Mouse (Mus musculus): Measurements from ENCODE around the gene Chpf. TPM values are rescaled to one million over a fixed set of nuclear protein-coding genes. Genes with fewer than 3 reads are reported as not detected.

Gene Chpf
- polyA plus RNA-seq, 1 experiment from 2014 or later = 44.7 TPM

- 88% methylated on average over 15 of the region's 15 CpGs for WGBS
- Histone ChIP-seq H3K4me1 (ENCODE audit: control insufficient read depth, insufficient read depth, low read length) (peaks cover 51% of the 10 kb centered on the region), H3K9me3 (ENCODE audit: control insufficient read depth, low read length) (no peaks in the 10 kb centered on the region), H3K9ac (replicated peaks; ENCODE audit: low read depth, low read length) (no peak overlapping the region), H3K4me2 (ENCODE audit: low read depth, low read length) (no peak overlapping the region), H3K27me3 (ENCODE audit: control insufficient read depth, insufficient read depth, low read length) (no peaks in the 10 kb centered on the region), H3K27ac (ENCODE audit: low read depth, low read length) (0 out of 2 replicates have a peak overlapping the region, but pooled peaks have one; percentile 80), H3K4me3 (ENCODE audit: low read depth, low read length) (no peak overlapping the region), H3K36me3 (ENCODE audit: control insufficient read depth, insufficient read depth, low read length) (no peaks in the 10 kb centered on the region)
- no peak for ATAC-seq (ENCODE audit: low read depth)
Observed at GRCm38 (mm10) chr1:75441471-75441996, 37.6 kb downstream of the Chpf start.

- H3K4me2 ChIP-seq (ENCODE audit: low read depth, low read length) = no peak overlapping the region
- H3K27me3 ChIP-seq (ENCODE audit: control insufficient read depth, insufficient read depth, low read length) = no peaks in the 10 kb centered on the region
- no peak for ATAC-seq (ENCODE audit: low read depth)
- H3K36me3 ChIP-seq (ENCODE audit: control insufficient read depth, insufficient read depth, low read length) = no peaks in the 10 kb centered on the region
- 79% methylated on average over 7 of the region's 7 CpGs for WGBS
- H3K4me1 ChIP-seq (ENCODE audit: control insufficient read depth, insufficient read depth, low read length) = peaks cover 46% of the 10 kb centered on the region
- H3K9ac ChIP-seq (replicated peaks; ENCODE audit: low read depth, low read length) = no peak overlapping the region
- no peaks in the 10 kb centered on the region for H3K9me3 ChIP-seq (ENCODE audit: control insufficient read depth, low read length)
- H3K27ac ChIP-seq (ENCODE audit: low read depth, low read length) = no peak overlapping the region
- no peak overlapping the region for H3K4me3 ChIP-seq (ENCODE audit: low read depth, low read length)
Observed at GRCm38 (mm10) chr1:75440661-75441060, 38.4 kb downstream of the Chpf start.

- no peak overlapping the region for H3K4me2 ChIP-seq (ENCODE audit: low read depth, low read length)
- H3K4me1 ChIP-seq (ENCODE audit: control insufficient read depth, insufficient read depth, low read length) = peaks cover 27% of the 10 kb centered on the region
- no peaks in the 10 kb centered on the region for H3K27me3 ChIP-seq (ENCODE audit: control insufficient read depth, insufficient read depth, low read length)
- 77% methylated on average over 8 of the region's 9 CpGs for WGBS
- no peak overlapping the region for H3K4me3 ChIP-seq (ENCODE audit: low read depth, low read length)
- no peak overlapping the region for H3K27ac ChIP-seq (ENCODE audit: low read depth, low read length)
- no peaks in the 10 kb centered on the region for H3K36me3 ChIP-seq (ENCODE audit: control insufficient read depth, insufficient read depth, low read length)
- ATAC-seq (ENCODE audit: low read depth) = no peak
- no peak overlapping the region for H3K9ac ChIP-seq (replicated peaks; ENCODE audit: low read depth, low read length)
- H3K9me3 ChIP-seq (ENCODE audit: control insufficient read depth, low read length) = no peaks in the 10 kb centered on the region
Observed at GRCm38 (mm10) chr1:75438782-75439181, 40.3 kb downstream of the Chpf start.

GRCm38 (mm10) chr1:75435475-75436328 lies 43.4 kb downstream of the Chpf start, which contains the start of gene Gmppa:
Gene Gmppa (plus strand): TSS chr1:75435930.
- H3K4me1 ChIP-seq (ENCODE audit: control insufficient read depth, insufficient read depth, low read length) = peaks cover 11% of the 10 kb centered on the region
- WGBS = 7% methylated on average over 28 of the region's 28 CpGs
- ATAC-seq (ENCODE audit: low read depth) = peak; percentile 91

GRCm38 (mm10) chr1:75425796-75426471 lies 53.2 kb downstream of the Chpf start:
- Histone ChIP-seq H3K4me1 (ENCODE audit: control insufficient read depth, insufficient read depth, low read length) (peaks cover 12% of the 10 kb centered on the region), H3K4me3 (ENCODE audit: low read depth, low read length) (no peak overlapping the region), H3K4me2 (ENCODE audit: low read depth, low read length) (no peak overlapping the region), H3K9ac (replicated peaks; ENCODE audit: low read depth, low read length) (no peak overlapping the region), H3K27me3 (ENCODE audit: control insufficient read depth, insufficient read depth, low read length) (peaks cover 12% of the 10 kb centered on the region), H3K9me3 (ENCODE audit: control insufficient read depth, low read length) (no peaks in the 10 kb centered on the region), H3K27ac (ENCODE audit: low read depth, low read length) (no peak overlapping the region), H3K36me3 (ENCODE audit: control insufficient read depth, insufficient read depth, low read length) (no peaks in the 10 kb centered on the region)
- WGBS = 32% methylated on average over 10 of the region's 10 CpGs
- ATAC-seq (ENCODE audit: low read depth) = no peak

More at GRCm38 (mm10) chr1:75435475-75436328, 43.4 kb downstream of the Chpf start, which contains the start of gene Gmppa:
- H3K27ac ChIP-seq (ENCODE audit: low read depth, low read length) = peak within 1 kb of the TSS; percentile 66
- no peaks in the 10 kb centered on the region for H3K9me3 ChIP-seq (ENCODE audit: control insufficient read depth, low read length)
- peak within 1 kb of the TSS; percentile 50 for H3K4me3 ChIP-seq (ENCODE audit: low read depth, low read length)
- peak within 1 kb of the TSS; percentile 90 for H3K4me2 ChIP-seq (ENCODE audit: low read depth, low read length)
- H3K27me3 ChIP-seq (ENCODE audit: control insufficient read depth, insufficient read depth, low read length) = no peaks in the 10 kb centered on the region
- peak within 1 kb of the TSS; percentile 66 for H3K9ac ChIP-seq (replicated peaks; ENCODE audit: low read depth, low read length)
- no peaks in the 10 kb centered on the region for H3K36me3 ChIP-seq (ENCODE audit: control insufficient read depth, insufficient read depth, low read length)

Other genes starting within 250 kb of the Chpf start
- not detected in 2 replicates for gene A630095N17Rik, start 247.2 kb downstream of the Chpf start, polyA plus RNA-seq (2014; fragmentation: Nextera tagmentation; extraction: Ambion mirVana)
- gene Dnajb2, start 242.9 kb downstream of the Chpf start, polyA plus RNA-seq (2014; fragmentation: Nextera tagmentation; extraction: Ambion mirVana) = 35.9 and 36.9 TPM in 2 replicates
- 25.4 and 27.4 TPM in 2 replicates for gene Ptprn, start 214.8 kb downstream of the Chpf start, polyA plus RNA-seq (2014; fragmentation: Nextera tagmentation; extraction: Ambion mirVana)
- 193 and 254 TPM in 2 replicates for gene Resp18, start 200.9 kb downstream of the Chpf start, polyA plus RNA-seq (2014; fragmentation: Nextera tagmentation; extraction: Ambion mirVana)
- 139 and 145 TPM in 2 replicates for gene Dnpep, start 161.3 kb downstream of the Chpf start, polyA plus RNA-seq (2014; fragmentation: Nextera tagmentation; extraction: Ambion mirVana)
- 1.1 TPM in 2 replicates for gene Des, start 119.0 kb downstream of the Chpf start, polyA plus RNA-seq (2014; fragmentation: Nextera tagmentation; extraction: Ambion mirVana)
- 19.5 and 20.8 TPM in 2 replicates for gene Speg, start 104.0 kb downstream of the Chpf start, polyA plus RNA-seq (2014; fragmentation: Nextera tagmentation; extraction: Ambion mirVana)
- gene Gmppa, start 43.4 kb downstream of the Chpf start, polyA plus RNA-seq (2014; fragmentation: Nextera tagmentation; extraction: Ambion mirVana) = 58.6 and 64.5 TPM in 2 replicates
- 4.7 and 6.9 TPM in 2 replicates for gene Asic4, start 28.9 kb downstream of the Chpf start, polyA plus RNA-seq (2014; fragmentation: Nextera tagmentation; extraction: Ambion mirVana)
- gene Tmem198, start 225 bp upstream of the Chpf start, polyA plus RNA-seq (2014; fragmentation: Nextera tagmentation; extraction: Ambion mirVana) = 34.0 and 38.3 TPM in 2 replicates
- 18.7 and 21.4 TPM in 2 replicates for gene Obsl1, start 27.1 kb upstream of the Chpf start, polyA plus RNA-seq (2014; fragmentation: Nextera tagmentation; extraction: Ambion mirVana)
- gene Inha, start 27.8 kb upstream of the Chpf start, polyA plus RNA-seq (2014; fragmentation: Nextera tagmentation; extraction: Ambion mirVana) = 8.2 and 12.3 TPM in 2 replicates
- gene Stk11ip, start 42.2 kb upstream of the Chpf start, polyA plus RNA-seq (2014; fragmentation: Nextera tagmentation; extraction: Ambion mirVana) = 16.1 and 18.0 TPM in 2 replicates
- 36.9 and 39.9 TPM in 2 replicates for gene Slc4a3, start 67.0 kb upstream of the Chpf start, polyA plus RNA-seq (2014; fragmentation: Nextera tagmentation; extraction: Ambion mirVana)